Mouse (Mus musculus): ENCODE data around the gene Trit1. TPM values are rescaled to one million over a fixed set of nuclear protein-coding genes. Genes with fewer than 3 reads are reported as not detected.
"Not testable (repeated sequence)": the region's sequence is repeated elsewhere in the genome, so short reads cannot be mapped to it uniquely, and the experiment has no call there.

Gene Trit1
- total RNA-seq, 2 experiments from 2014 or later: 7.7 to 7.9 TPM

- intact Hi-C loops (cut with DNase I): no loop called here
- DNase-seq: no peak
Measured at GRCm38 (mm10) chr4:122996221-122996617, 20.2 kb upstream of the Trit1 start.

DNA sequence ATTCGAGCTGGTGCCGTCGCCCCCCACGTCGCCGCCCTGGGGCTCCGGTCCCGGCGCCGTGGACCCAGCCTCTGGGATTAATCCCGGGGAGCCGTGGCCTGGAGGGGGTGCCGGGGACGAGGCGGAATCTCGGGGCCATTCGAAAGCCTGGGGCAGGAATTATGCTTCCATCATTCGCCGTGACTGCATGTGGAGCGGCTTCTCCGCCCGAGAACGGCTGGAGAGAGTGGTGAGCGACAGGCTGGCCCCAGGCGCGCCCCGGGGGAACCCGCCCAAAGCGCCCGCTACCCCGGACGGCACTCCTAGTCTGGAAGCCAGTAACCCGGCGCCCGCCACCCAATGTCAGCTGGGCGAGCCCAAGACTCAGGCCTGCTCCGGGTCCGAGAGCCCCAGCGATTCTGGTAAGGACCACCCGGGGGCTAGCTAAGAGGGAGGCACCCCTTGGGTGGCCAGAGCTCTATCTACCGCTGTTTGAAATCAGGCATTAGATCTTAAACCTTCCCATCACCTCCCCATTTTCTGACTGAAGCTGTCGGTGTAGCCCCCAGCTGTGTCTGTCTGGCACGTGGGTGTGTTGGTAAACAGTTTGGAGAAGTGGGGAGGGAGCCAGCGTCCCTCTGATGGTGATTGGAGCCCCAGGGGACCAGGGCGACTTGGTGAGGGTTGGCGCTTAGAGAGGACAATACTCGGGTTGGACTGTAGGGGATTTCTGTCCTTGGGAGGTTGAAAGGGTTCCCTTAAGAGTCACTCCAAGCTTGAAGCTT lies 19.6 kb upstream of the Trit1 start:
- DNase-seq: no peak
- intact Hi-C loops (cut with DNase I): no loop called here

DNA sequence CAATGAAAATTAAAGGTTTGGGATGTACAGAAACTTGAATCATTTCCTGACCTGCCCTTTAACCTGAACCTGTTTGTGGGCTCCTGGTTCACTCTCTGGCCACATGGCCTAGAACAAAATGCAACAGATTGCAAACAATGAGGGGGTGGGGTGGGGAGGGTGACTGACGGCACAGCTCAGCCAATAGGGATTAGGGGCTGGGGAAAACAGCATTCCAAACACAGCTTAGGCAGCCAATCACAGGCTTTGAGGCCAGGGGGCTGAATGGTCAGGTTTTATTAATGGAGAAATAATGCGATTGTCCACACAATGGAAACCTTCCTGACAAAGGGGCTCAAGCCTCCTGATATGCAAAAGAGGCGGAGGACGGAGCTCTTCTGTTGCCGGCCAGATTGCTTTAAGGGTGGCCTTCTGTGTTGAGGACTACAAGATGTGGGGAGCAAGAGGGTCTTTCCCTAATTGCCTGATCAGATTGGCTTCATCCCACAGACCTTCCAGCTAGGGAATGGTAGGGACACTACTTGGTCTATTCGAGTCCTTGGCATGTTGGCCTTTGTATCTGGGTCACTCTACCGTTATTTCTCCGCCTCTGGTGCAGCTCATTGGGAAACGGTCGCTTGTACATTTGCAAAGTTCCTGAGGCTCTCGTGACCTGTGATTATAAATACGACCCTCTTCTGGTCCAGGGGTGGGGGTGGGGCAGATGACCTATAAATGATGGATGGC lies 17.7 kb upstream of the Trit1 start:
- DNase-seq: no peak
- intact Hi-C loops (cut with DNase I): no loop called here

GRCm38 (mm10) chr4:122999263-122999691 lies 17.1 kb upstream of the Trit1 start:
- intact Hi-C loops (cut with DNase I): no loop called here

DNA sequence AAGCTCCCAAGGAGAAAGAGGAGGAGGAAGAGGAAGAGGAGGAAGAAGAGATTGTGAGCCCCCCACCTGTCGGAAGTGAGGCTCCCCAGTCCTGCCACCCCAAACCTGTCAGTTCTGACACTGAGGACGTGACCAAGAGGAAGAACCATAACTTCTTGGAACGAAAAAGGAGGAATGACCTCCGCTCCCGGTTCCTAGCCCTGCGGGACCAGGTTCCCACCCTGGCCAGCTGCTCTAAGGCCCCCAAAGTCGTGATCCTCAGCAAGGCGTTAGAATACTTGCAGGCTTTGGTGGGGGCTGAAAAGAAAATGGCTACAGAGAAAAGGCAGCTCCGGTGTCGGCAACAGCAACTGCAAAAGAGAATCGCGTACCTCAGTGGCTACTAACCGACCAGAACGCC lies 16.3 kb upstream of the Trit1 start:
- no peak for DNase-seq
- intact Hi-C loops (cut with DNase I): no loop called here

More at GRCm38 (mm10) chr4:122999263-122999691, 17.1 kb upstream of the Trit1 start:
- DNase-seq: no peak

DNA sequence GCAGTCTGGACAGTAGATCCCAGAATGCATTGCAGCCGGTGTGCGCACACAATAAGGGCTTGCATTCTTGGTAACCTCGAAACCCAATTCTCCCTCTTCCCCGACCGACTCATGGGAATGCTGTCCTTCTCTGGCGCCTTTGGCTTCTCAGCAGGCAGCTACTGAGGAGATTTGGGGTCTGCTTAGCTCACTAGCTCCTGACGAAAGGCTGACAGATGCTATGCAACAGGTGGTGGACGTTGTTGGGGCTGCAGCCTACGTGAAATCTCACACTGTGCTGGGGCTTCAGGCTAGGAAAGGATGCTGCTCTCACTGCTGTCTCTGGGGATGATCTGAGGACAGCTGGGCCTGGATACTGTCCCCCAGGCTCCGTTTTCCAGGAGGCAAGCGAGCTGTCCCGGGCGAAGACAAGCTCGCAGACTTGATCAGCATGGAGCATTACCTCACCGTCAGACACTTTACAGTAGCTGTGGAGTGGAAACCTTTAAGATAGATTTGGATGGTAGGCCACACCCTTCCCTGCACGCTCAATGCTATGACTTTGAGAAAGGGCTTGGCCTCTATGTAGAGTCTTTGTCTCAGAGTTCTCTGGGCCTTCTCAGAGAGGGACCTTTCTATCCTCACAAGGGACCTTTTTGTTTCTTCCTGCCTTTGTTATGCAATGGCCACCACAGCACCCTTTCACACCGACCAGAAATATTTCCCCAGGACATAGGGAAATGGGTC lies 15.6 kb upstream of the Trit1 start:
- no peak for DNase-seq
- intact Hi-C loops (cut with DNase I): no loop called here

DNA sequence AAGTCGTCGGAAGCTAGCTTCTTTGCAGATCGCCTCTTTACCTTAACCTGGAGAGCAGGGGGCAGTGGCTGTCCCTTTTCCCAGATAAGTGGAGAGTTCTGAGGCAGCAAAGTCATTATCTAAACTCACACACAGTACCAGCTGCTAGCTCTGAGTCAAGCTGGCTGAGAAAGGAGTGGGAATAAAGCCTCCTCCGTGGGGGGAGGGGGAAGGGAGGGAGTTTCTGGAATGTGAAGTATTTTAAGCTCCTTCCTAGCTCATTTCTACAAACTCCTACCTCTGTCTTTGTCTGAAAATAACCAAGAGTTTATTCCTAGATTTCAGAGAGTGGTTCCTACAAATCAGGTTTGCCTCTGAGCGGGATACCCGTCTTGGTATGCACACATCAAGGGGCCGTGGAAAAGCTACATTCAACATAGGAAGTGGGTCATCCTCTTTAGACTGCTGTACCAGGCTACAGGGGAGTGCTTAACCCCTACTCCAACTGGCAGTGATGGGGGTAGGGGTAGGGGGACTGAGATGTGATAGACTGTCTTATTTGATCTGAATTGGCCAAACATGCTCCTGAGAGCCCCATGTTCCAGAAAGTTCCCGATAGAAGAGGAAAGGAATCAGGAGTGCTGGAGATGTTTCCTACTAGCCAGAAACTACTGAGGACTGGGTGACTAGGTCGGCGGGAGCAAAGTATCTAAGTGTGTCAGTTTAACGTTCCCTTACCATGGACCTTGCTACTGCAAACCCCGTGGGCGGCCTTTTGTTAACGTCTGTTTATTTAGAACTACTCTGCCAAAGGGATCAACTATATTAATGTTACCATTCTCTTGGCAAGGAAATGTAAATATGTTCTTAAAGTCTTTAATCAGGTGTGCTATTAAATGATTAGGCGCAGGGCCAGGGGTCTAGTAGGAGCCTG lies 11.1 kb upstream of the Trit1 start:
- intact Hi-C loops (cut with DNase I): no loop called here
- no peak for DNase-seq

DNA sequence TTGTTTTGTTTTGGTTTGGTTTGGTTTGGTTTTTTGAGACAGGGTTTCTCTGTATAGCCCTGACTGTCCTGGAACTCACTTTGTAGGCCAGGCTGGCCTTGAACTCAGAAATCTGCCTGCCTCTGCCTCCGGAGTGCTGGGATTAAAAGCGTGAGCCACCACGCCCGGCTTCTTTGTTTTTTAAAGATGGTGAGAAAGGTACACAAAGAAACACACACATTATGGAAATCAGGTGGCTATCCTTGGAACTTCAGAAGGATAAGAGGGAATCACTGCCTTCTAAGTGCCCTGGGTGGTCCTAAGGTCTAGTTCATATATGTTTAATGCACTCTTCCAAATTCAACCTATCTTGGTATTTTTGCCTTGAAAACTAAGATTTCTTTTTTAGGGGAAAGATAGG lies 3.9 kb upstream of the Trit1 start:
- intact Hi-C loops (cut with DNase I): not testable (repeated sequence)

DNA sequence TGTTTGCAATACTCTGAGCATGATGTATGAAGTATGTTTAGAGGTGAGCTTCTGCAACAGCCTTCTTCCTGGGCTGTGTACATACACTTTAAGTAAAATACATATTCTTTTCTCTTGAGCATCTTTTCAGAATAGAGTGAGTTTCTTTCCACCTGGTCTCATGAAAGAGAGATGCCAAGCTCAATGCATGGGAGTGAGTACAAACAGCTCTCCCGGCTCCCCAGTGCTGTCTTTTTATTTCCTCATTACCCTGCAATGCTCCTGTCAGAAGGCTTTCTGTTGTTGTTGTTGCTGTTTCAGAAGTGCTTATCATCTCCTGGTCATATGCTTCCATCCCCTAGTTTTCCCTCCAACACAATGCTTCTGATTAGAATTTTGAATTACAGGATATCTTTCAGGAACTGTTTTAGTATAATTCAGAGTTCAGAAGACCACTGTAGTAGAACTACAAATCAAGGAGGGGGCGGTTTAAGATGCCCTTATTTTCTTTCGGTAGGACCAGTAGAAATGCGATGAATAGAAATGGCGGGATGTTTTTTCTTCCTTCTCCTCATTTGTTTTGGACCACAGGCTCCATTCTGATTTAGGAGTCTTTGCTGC lies 3.0 kb upstream of the Trit1 start:
- intact Hi-C loops (cut with DNase I): no loop called here
- DNase-seq: no peak

More for the DNA sequence above, 3.9 kb upstream of the Trit1 start:
- DNase-seq: not testable (repeated sequence)

DNA sequence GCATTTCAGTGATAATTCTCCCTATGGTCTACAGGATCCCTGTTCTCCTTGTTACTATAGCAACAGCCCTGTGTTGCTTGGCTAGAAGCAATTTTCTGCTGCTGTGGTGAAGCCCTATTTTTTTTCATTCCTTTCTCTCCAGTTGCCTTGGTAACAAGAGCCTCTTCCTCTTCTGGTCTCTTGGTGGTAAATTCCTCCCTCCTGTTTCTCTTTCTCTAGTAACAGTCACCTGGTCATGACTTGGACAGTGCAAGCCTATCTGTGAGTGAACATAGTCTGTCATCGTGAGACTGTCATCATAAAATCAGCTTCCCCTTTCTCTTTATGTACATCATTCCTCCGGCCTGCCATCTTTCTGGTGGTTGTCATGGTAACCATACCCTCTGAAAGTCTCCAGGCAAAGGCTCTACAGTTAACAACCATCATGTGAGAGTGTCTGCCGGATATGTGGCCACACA lies 2.4 kb upstream of the Trit1 start:
- intact Hi-C loops (cut with DNase I): no loop called here
- no peak for DNase-seq

DNA sequence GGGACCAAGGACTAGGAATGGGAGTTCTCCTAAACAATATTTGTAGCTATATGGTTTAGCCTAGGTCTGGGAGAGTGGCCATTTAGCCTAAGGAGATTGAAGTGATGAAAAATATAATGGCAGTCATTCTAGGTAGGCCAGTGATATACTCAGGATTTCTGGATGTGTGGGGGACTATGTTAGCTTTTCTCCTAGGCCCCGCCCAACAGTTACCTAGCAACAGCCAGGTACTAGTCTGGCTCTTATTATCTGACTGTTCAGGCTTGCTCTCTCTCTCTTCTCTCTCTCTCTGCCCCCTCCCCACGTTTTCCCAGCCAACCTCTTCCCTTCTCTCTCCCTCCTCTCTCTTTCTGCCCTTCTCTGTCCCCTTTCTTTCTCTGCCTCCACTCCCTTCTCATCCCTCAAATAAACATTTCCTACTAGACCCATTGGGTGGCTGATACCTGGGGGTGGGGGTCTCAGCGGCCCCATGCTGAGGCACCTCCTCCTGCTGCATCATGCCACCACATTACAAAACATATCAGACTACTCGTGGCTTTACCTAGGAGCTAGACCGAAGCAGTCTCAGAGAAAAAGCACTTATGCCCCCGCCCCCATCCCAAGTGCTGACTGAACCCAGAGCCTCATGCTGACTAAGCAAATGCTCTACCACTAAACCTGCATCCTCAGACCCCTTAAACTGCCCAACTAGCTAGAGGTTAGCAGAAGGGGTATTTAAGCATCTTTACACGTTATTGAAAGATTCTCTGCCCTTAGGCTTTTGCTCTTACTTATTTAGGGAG lies 1.7 kb upstream of the Trit1 start:
- intact Hi-C loops (cut with DNase I): no loop called here

DNA sequence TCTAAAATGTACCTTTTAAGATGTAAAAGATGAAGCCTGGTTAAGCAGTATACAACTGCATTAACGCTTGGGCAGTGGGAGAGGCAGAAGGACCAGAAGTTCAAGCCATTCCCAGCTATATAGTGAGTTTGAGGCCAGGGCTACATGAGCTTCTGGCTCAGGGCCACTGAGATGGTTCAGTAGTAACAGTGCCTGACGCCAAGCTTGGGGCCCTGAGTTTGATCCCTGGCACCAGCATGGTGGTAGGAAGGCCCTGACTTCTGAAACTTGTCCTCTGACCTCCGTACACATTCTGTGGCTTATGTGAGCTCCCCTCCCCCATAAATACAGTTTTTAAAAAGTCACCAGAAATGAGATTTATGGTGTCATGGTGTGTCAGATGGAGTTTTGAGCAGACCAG lies 5.2 kb downstream of the Trit1 start:
- DNase-seq: no peak
- intact Hi-C loops (cut with DNase I): no loop called here

More for the DNA sequence above, 1.7 kb upstream of the Trit1 start:
- DNase-seq: no peak

- no peak for DNase-seq
- intact Hi-C loops (cut with DNase I): no loop called here
Measured at GRCm38 (mm10) chr4:123022896-123023295, 6.5 kb downstream of the Trit1 start.

DNA sequence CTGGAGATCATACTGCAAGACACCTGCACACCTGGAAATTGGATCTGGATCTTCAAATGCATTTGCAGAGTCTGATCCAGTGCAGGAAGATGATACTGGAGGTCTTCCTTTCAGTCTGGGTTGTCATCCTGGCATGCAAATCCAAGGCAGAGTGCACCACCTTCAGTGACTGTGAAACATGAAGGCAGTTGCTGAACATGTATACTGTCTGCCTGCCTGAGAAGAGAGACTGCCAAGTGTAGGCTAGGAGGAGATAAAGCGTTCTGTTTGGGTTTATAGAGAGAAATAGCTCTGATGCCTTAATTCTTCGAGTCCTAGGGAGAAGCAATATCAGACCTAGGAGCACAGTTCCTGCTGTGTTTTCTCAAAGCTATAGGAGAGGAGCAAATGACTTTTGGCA lies 9.0 kb downstream of the Trit1 start:
- intact Hi-C loops (cut with DNase I): no loop called here
- DNase-seq: no peak

DNA sequence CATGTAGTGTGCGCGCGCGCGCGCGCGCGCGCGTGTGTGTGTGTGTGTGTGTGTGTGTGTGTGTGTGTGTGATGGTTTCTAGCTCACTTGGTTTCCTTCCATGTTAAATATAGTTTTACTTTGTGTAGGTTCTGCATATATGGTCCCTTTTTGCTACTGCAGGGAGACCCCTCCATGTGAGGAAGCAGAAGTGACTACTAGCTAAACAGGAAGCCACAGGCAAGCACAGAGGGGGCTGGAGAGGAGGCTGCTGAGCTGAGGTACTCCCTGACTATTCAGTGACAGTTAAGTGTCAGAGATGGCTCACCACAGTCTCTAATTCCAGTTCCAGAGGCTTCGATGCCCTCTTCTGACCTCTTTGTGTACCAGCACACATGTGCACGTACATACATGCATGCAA lies 9.8 kb downstream of the Trit1 start:
- no peak for DNase-seq
- intact Hi-C loops (cut with DNase I): no loop called here

GRCm38 (mm10) chr4:123026597-123026996 lies 10.2 kb downstream of the Trit1 start:
- intact Hi-C loops (cut with DNase I): no loop called here
- DNase-seq: no peak

DNA sequence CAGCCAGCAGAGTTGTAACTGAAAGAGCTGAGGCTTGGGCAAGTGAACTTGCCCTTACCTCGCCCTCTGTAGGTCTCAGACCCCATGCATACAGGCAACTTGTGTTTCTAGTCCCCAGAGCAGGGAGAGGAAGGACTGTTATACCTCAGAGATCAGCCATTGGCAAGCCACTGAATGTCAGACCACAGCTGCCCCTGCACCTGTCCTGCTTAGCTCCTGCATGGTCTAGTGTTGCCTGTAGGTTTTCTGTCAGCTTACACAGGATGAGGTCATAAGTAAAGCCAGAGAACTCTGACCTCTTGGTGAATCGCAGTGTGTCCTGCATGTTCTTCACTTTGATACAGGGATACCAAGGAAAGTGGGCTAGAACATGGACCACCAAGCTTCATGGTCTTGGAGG lies 18.4 kb downstream of the Trit1 start:
- intact Hi-C loops (cut with DNase I): no loop called here
- no peak for DNase-seq

DNA sequence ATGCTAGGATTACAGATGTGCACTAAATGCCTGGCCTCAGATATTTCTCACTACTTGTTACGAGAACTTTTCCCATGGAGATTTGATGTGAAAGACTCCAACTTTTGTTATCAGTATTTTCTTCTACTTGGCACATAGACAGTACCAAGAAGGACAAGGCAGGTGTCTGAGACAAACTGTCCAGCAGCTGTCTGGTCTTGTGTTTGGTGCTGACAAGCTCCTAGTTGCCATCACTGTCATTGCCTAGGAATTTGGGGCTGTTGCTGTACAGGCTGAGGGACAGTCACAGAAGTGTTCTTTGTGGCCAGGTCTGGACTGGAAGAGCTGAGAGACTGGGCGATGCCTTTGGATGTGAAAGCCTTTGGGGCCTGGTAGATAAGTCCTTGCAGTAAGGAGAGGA lies 19.2 kb downstream of the Trit1 start:
- intact Hi-C loops (cut with DNase I): no loop called here
- no peak for DNase-seq

- DNase-seq: no peak
- intact Hi-C loops (cut with DNase I): no loop called here
Measured at GRCm38 (mm10) chr4:123036710-123037109, 20.3 kb downstream of the Trit1 start.

All from gastrocnemius, postnatal 36 days (tissue).